Mouse (Mus musculus) liver, embryonic 14.5 days (tissue): Measurements from ENCODE around the gene Lamb3.

Source experiments
- CTCF ChIP-seq: IDR thresholded peaks from 2 replicates; pipeline ENCODE4 v1.5.1; 2016; ENCODE audit warnings: antibody characterized with exemption, low read depth, control low read depth
- EP300 ChIP-seq: IDR thresholded peaks from 2 replicates; pipeline ENCODE4 v1.6.1; 2016; ENCODE audit warnings: antibody characterized with exemption, low read depth

GRCm38 (mm10) chr1:193214053-193214452 lies 6.6 kb downstream of the Lamb3 start:
- TF ChIP-seq EP300 (no peak), CTCF (no peak)
